Mouse (Mus musculus) CH12.LX (cell line): ENCODE results near the gene Rtn1.

Experiments
- CTCF ChIP-seq, 2 experiments: IDR thresholded peaks in 1 of 2; conservative IDR thresholded peaks in 1 of 2; 2 replicates each; pipeline ENCODE4 v1.5.1; 2011 to 2012; ENCODE audit warnings: low read depth in 2 of 2, low read length in 2 of 2, improper control_type of control experiment in 1 of 2, inconsistent platforms in 1 of 2, mild to moderate bottlenecking in 1 of 2, moderate library complexity in 1 of 2
- EP300 ChIP-seq: IDR thresholded peaks from 2 replicates; pipeline ENCODE4 v1.6.1; 2011; ENCODE audit warnings: low read length, improper control_type of control experiment
- MAX ChIP-seq: IDR thresholded peaks from 2 replicates; pipeline ENCODE4 v1.6.1; 2011; ENCODE audit warnings: low read length, improper control_type of control experiment

GRCm38 (mm10) chr12:72348508-72348907 is 60.3 kb downstream of the Rtn1 start:
- TF ChIP-seq EP300 (no peak), CTCF (conservative IDR thresholded peaks at IDR 0.05 in 1 of 2, IDR thresholded peaks at IDR 0.05 in 1 of 2; ENCODE audit: low read depth in 2 of 2, low read length in 2 of 2) (no peak), MAX (no peak)
